Mouse (Mus musculus) kidney, adult 2 months (tissue): ENCODE measurements around the gene Galnt2. TPM values are rescaled to one million over a fixed set of nuclear protein-coding genes. Genes with fewer than 3 reads are reported as not detected.

Experiments used
- DNase-seq: peaks from one replicate; pipeline ENCODE4 v3.0.0; 2021
- H3K27ac ChIP-seq: fragments of 200-500 bp; 2 replicates; pipeline ENCODE4 v1.5.1; 2012; ENCODE audit warnings: low read depth, low read length, control low read depth, inconsistent platforms; ENCODE audit not compliant: insufficient read depth
- H3K27me3 ChIP-seq: fragments of 200-500 bp; replicated peaks from 2 replicates; pipeline ENCODE4 v1.6.1; 2012; ENCODE audit warnings: mild to moderate bottlenecking, moderate library complexity, low read length, inconsistent platforms; ENCODE audit not compliant: control insufficient read depth, insufficient read depth
- H3K36me3 ChIP-seq: fragments of 200-500 bp; 2 replicates; pipeline ENCODE4 v1.6.1; 2012; ENCODE audit warnings: mild to moderate bottlenecking, moderate library complexity, low read length, inconsistent platforms; ENCODE audit not compliant: control insufficient read depth, insufficient read depth
- H3K4me1 ChIP-seq: fragments of 200-500 bp; 2 replicates; pipeline ENCODE4 v1.6.1; 2011; ENCODE audit warnings: low read length; ENCODE audit not compliant: control insufficient read depth, insufficient read depth
- H3K4me3 ChIP-seq: fragments of 200-500 bp; 2 replicates; pipeline ENCODE4 v1.5.1; 2011; ENCODE audit warnings: mild to moderate bottlenecking, low read depth, low read length, control low read depth; ENCODE audit not compliant: insufficient read depth
- CTCF ChIP-seq: fragments of 200-500 bp; conservative IDR thresholded peaks from 2 replicates; pipeline ENCODE4 v1.5.1; 2011; ENCODE audit warnings: low read depth, mild to moderate bottlenecking, control low read depth, low read length, moderate library complexity, mixed read lengths; ENCODE audit not compliant: insufficient read depth, insufficient read length
- POLR2A ChIP-seq: fragments of 200-500 bp; IDR thresholded peaks from one replicate; pipeline ENCODE4 v1.6.1; 2011; ENCODE audit warnings: low read depth, low read length, control low read depth
- WGBS: fragments of 180-500 bp; shearing (Covaris S2); methylation state at CpG from one replicate; pipeline ENCODE4 v1.1.7; 2018; 5-methylcytosine and 5-hydroxymethylcytosine counted together
- polyA plus RNA-seq: library from polyadenylated mRNA; depleted of rRNA; stranded (reverse); fragments of >200 nt; gene quantifications from 2 replicates; pipeline ENCODE4 v1.2.3, GENCODE M21; 2012

Galnt2 gene
- polyA plus RNA-seq, 1 experiment: 17.0 TPM

DNA sequence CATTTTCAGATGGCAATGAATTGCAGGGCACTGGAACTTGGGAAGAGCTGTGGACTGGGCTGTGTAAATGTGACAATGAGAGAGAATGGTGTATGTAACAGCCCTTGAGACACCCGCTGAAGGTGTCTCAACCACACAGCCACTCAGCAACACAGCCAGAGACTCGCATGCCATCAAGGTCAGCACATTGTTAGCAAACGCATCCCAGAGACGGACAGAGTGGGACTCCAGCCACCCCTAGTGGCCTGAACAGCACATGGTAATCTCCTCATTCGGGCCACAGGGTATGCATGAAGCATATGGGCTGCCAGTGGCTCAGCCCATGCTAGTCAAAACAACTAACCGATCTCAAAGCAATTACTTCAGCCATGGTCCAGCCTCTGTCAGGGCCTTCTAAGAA, 148.1 kb downstream of the Galnt2 start:
- DNase-seq: no peak
- Histone ChIP-seq H3K4me1 (no peaks in the 10 kb centered on the region), H3K4me3 (no peak overlapping the region), H3K27ac (no peak overlapping the region), H3K27me3 (no peaks in the 10 kb centered on the region), H3K36me3 (no peaks in the 10 kb centered on the region)
- 66% methylated on average over 6 of the region's 6 CpGs for whole genome bisulfite sequencing
- TF ChIP-seq CTCF: no peak

- no peak overlapping the region for H3K4me3 ChIP-seq
- H3K4me1 ChIP-seq: no peaks in the 10 kb centered on the region
- 66% methylated on average over 10 of the region's 10 CpGs for WGBS
- TF ChIP-seq CTCF: no peak
- no peak for TF ChIP-seq POLR2A
- no peaks in the 10 kb centered on the region for H3K36me3 ChIP-seq
- DNase-seq: no peak
- no peaks in the 10 kb centered on the region for H3K27me3 ChIP-seq
- no peak overlapping the region for H3K27ac ChIP-seq
Measured at GRCm38 (mm10) chr8:124382235-124382634, 151.0 kb downstream of the Galnt2 start.

DNA sequence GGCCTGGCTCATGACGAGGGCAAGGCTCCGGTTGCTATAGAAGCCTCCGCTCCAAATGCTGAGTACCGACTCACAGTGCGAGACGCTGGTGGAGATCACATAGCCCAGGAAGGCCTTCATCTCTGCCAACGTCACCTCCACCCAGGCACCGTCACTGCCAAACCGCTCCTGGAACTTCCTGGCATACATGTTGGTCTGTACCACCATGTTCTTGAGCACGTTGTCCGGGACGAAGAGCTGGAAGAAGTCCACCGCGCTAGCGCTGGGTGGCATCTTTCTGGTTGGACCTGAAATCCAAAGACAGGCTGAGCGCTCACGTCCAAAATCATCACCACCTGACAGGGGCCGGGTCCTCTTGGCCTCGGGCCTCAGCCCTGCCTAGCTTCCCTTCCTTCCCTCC, 153.1 kb downstream of the Galnt2 start:
- H3K4me3 ChIP-seq: no peak overlapping the region
- WGBS: 92% methylated on average over 19 of the region's 19 CpGs
- H3K27ac ChIP-seq: no peak overlapping the region
- H3K27me3 ChIP-seq: no peaks in the 10 kb centered on the region
- no peaks in the 10 kb centered on the region for H3K36me3 ChIP-seq
- H3K4me1 ChIP-seq: no peaks in the 10 kb centered on the region
- TF ChIP-seq CTCF (no peak), POLR2A (no peak)
- no peak for DNase-seq

- WGBS: 73% methylated on average over 23 of the region's 23 CpGs
- no peaks in the 10 kb centered on the region for H3K27me3 ChIP-seq
- no peak overlapping the region for H3K4me3 ChIP-seq
- no peak for DNase-seq
- H3K36me3 ChIP-seq: no peaks in the 10 kb centered on the region
- no peak overlapping the region for H3K27ac ChIP-seq
- no peak for TF ChIP-seq CTCF
- no peak for TF ChIP-seq POLR2A
- H3K4me1 ChIP-seq: no peaks in the 10 kb centered on the region
Measured at GRCm38 (mm10) chr8:124386225-124386899, 155.2 kb downstream of the Galnt2 start.

DNA sequence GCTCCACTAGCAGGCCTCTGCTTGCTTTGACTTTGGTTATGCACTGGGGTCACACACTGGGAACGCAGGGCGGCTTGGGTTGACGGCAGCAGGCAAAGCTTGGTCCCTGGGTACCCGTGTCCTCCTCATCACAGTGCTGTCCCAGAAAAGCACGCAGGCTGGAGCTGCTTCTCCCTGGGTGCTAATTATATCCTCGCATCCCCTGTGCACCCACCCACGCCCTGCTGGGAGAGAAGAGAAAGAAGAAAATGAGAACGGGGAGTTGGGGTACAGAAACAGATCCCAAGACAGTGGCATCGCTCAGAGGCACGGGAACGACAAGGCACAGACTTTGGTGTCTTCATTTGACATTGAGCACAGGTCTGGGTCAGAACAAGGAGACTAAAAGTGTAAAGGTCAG, 158.3 kb downstream of the Galnt2 start:
- 85% methylated on average over 11 of the region's 11 CpGs for WGBS
- Histone ChIP-seq H3K4me1 (no peaks in the 10 kb centered on the region), H3K4me3 (no peak overlapping the region), H3K27me3 (no peaks in the 10 kb centered on the region), H3K27ac (no peak overlapping the region), H3K36me3 (no peaks in the 10 kb centered on the region)
- no peak for DNase-seq
- no peak for TF ChIP-seq POLR2A
- no peak for TF ChIP-seq CTCF

DNA sequence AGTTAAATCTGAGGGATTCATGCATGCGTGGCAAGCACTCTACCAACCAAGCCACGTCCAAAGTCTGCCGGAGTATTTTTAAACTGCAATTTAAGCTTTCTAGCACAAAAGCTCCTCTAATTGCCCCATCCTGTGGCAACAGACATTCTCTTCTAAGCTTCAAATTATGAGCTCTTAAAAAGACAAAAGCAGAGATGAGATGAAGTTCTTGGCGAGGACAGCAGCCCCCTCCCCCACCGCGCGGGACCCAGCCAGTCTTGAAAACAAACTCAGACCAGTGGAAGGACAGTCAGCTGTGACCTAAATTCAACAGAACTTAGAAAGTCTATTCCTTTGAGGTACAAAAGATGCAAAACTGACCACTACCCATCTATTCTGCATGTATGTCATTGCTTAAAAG, 160.0 kb downstream of the Galnt2 start:
- no peak overlapping the region for H3K27ac ChIP-seq
- H3K4me1 ChIP-seq: no peaks in the 10 kb centered on the region
- WGBS: 73% methylated on average over 7 of the region's 7 CpGs
- H3K27me3 ChIP-seq: no peaks in the 10 kb centered on the region
- TF ChIP-seq CTCF (no peak), POLR2A (no peak)
- no peak overlapping the region for H3K4me3 ChIP-seq
- no peaks in the 10 kb centered on the region for H3K36me3 ChIP-seq
- no peak for DNase-seq

DNA sequence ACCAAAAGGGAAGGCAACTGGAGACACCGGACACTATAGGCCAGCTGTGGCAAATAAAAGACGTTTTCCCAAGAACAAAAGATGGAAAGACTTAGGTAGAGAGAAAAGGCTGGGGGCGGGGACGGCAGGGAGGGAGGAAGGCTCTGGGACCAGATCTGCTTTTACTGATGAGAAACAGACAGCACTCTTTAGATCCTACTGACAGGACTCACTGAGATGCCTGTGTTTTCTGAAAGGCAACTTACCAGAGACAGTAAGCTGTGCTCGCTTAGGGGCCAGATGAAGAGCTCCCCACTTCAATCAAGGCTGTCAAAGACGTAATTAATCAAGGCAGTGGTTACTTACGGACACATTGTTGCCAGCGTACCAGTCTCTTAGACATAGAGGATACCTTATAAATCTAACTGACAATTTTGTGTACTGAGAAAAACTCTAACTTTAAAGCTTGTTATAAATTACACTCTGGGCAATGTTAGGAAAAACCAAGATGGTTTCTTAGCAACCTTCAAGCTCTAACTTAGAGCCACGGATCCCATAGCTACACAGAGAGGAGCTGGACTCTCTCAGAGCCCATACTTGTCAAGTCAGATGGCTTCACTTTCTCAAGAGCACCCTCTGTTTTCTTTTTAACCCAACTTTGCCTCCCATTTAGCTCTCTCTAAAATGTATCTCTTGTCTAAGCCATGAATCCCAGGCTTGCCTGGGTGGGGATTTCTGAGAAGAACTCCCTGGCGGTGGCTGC, 161.3 kb downstream of the Galnt2 start:
- Histone ChIP-seq H3K4me3 (no peak overlapping the region), H3K27me3 (no peaks in the 10 kb centered on the region), H3K4me1 (no peaks in the 10 kb centered on the region), H3K27ac (no peak overlapping the region), H3K36me3 (no peaks in the 10 kb centered on the region)
- WGBS: 56% methylated on average over 10 of the region's 10 CpGs
- no peak for DNase-seq
- TF ChIP-seq CTCF (no peak), POLR2A (no peak)

DNA sequence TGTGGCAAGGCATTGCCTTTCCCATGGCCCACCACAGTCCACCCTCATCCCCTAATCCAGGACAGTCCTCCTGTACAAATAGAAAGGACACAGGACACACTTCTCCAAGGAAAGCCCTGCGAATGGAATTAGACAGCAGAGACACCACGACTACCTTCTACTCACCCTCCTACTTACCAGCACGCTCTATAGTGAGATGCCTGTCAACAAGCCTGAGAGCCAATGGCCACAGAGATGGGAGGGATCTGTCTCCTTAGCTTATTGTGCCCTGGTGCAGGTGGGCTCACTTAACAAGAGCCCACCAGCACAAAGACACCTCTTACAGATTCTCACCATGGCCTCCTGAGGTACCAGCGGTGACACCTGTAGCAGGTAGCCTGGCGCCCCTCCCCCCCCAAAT, 161.8 kb downstream of the Galnt2 start:
- TF ChIP-seq CTCF (no peak), POLR2A (no peak)
- no peaks in the 10 kb centered on the region for H3K27me3 ChIP-seq
- no peak overlapping the region for H3K4me3 ChIP-seq
- DNase-seq: no peak
- no peaks in the 10 kb centered on the region for H3K4me1 ChIP-seq
- H3K27ac ChIP-seq: no peak overlapping the region
- H3K36me3 ChIP-seq: no peaks in the 10 kb centered on the region
- WGBS: 83% methylated on average over 5 of the region's 5 CpGs
